Mouse (Mus musculus): ENCODE measurements around the gene Rab3c. TPM values are rescaled to one million over a fixed set of nuclear protein-coding genes. Genes with fewer than 3 reads are reported as not detected.
A peak's percentile ranks its signal among the peaks of the same experiment; 100 is the strongest.

Gene Rab3c
- polyA plus RNA-seq, 1 experiment: 0.05 TPM

DNA sequence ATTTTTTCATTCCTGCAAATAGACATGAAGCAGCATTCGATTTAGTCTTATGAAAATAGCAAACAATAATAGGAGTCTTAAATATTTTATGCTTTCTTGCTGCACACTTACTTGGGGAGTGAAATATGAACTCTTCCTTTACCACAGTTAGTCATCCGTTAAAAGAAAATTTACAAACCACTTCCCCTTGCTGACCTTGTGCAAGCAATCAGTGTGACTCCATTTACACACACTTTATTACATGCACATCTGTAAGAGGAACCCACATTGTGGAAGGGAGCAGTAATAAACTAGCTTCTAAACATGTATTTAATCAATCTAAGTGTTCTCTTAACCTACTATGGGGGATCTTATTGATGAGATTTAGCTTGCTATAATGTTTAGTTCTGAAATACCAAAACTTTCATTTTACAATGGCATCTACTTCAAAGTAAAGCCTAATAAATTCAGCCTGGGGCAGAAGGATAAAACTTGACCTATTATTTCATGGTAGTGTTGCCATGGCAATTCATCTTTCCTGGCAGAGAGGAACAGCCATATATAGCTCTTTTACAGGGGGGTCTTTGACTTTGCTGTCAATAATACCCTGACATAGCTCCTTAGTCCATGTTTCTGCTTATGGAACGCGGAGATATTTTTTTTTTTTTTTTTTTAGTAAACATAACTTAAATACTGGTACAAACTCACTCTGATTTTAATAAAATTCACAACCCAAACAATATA lies 95.7 kb downstream of the Rab3c start:
- Histone ChIP-seq H3K27me3 (ENCODE audit: control insufficient read depth, insufficient read depth, insufficient read length) (no peaks in the 10 kb centered on the region), H3K36me3 (ENCODE audit: control insufficient read depth, insufficient read depth) (no peaks in the 10 kb centered on the region), H3K4me3 (no peak overlapping the region), H3K79me2 (ENCODE audit: control insufficient read depth, insufficient read depth) (no peaks in the 10 kb centered on the region), H3K4me2 (ENCODE audit: low read depth) (peak overlapping the region; percentile 3), H3ac (ENCODE audit: control insufficient read depth, insufficient read length) (no peak overlapping the region)
- TF ChIP-seq REST (IDR thresholded peaks at IDR 0.05; ENCODE audit: insufficient read depth, insufficient read length): no peak
- no peak for TF ChIP-seq MAX (IDR thresholded peaks at IDR 0.05; ENCODE audit: low read depth)
- 0 out of 2 replicates have a peak, but pooled peaks have one; percentile 3 for TF ChIP-seq CEBPB (IDR thresholded peaks at IDR 0.05; ENCODE audit: insufficient read depth, poor library complexity, severe bottlenecking)

DNA sequence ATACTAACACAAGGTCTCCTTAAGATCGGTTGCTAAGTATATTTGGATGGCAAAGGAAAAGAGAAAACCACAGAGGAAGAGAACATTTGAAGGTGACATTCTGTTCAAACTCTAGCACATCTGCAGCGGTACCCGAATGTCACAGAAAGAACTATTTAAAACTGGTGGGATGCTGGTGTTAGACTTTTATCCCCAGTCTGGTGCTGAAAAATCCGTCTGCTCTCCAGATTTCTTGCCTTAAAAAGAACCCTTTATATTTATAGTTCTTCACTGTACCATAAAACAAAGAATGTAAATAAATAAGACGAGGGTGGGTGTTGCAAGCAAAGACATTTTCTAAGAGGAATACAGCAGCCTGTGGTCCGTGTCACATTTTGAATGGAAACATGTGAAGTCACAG lies 105.1 kb downstream of the Rab3c start:
- H3ac ChIP-seq (ENCODE audit: control insufficient read depth, insufficient read length): no peak overlapping the region
- no peaks in the 10 kb centered on the region for H3K79me2 ChIP-seq (ENCODE audit: control insufficient read depth, insufficient read depth)
- no peak overlapping the region for H3K4me3 ChIP-seq
- no peak for TF ChIP-seq CEBPB (IDR thresholded peaks at IDR 0.05; ENCODE audit: insufficient read depth, poor library complexity, severe bottlenecking)
- TF ChIP-seq TCF3 (IDR thresholded peaks at IDR 0.05; ENCODE audit: insufficient read length, low read depth): no peak
- TF ChIP-seq MYOD1 (IDR thresholded peaks at IDR 0.05; ENCODE audit: control insufficient read depth in 1 of 3, insufficient read length in 2 of 3, low read depth in 2 of 3): no peak
- no peak for TF ChIP-seq SRF (IDR thresholded peaks at IDR 0.05; ENCODE audit: control insufficient read depth, insufficient read length, low read depth)
- no peak for TF ChIP-seq POLR2A (IDR thresholded peaks at IDR 0.05; ENCODE audit: insufficient read length, low read depth)
- no peaks in the 10 kb centered on the region for H3K27me3 ChIP-seq (ENCODE audit: control insufficient read depth, insufficient read depth, insufficient read length)
- no peaks in the 10 kb centered on the region for H3K36me3 ChIP-seq (ENCODE audit: control insufficient read depth, insufficient read depth)
- no peak overlapping the region for H3K4me2 ChIP-seq (ENCODE audit: low read depth)

DNA sequence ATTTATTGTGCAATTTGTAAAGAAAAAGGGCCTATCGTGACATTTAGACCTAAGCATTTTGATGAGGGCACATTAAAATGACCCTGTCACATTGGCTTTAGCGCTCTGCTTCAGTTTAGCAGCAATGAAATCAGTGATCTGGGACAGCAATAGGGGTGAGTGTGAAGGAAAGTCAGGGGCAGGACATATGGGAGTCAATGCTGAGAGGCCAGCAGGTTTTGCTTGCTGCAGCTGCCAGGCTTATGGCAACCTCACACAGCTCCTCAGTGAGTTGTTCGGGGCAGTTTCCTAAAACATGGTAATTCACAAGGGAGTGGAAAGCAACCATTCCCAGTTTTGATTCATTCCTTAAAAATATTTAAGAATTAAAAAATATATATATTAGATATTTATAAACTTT lies 111.1 kb downstream of the Rab3c start:
- no peak overlapping the region for H3K4me2 ChIP-seq (ENCODE audit: low read depth)
- no peak overlapping the region for H3ac ChIP-seq (ENCODE audit: control insufficient read depth, insufficient read length)
- H3K27me3 ChIP-seq (ENCODE audit: control insufficient read depth, insufficient read depth, insufficient read length): no peaks in the 10 kb centered on the region
- H3K4me3 ChIP-seq: no peak overlapping the region
- no peaks in the 10 kb centered on the region for H3K36me3 ChIP-seq (ENCODE audit: control insufficient read depth, insufficient read depth)
- TF ChIP-seq POLR2AphosphoS2 (IDR thresholded peaks at IDR 0.05; ENCODE audit: insufficient read length, low read depth) (no peak), TCF12 (IDR thresholded peaks at IDR 0.05; ENCODE audit: insufficient read depth, poor library complexity, severe bottlenecking) (no peak), MYOD1 (IDR thresholded peaks at IDR 0.05; ENCODE audit: control insufficient read depth in 1 of 3, insufficient read length in 2 of 3, low read depth in 2 of 3) (no peak), E2F4 (IDR thresholded peaks at IDR 0.05; ENCODE audit: insufficient read depth) (no peak), MAX (IDR thresholded peaks at IDR 0.05; ENCODE audit: low read depth) (no peak), USF1 (IDR thresholded peaks at IDR 0.05; ENCODE audit: low read depth) (no peak), MYOG (IDR thresholded peaks at IDR 0.05; ENCODE audit: control insufficient read depth in 1 of 3, insufficient read depth in 1 of 3, insufficient read length in 2 of 3, low read depth in 2 of 3) (no peak), SRF (IDR thresholded peaks at IDR 0.05; ENCODE audit: control insufficient read depth, insufficient read length, low read depth) (no peak), POLR2A (IDR thresholded peaks at IDR 0.05; ENCODE audit: insufficient read length, low read depth) (no peak)
- H3K79me2 ChIP-seq (ENCODE audit: control insufficient read depth, insufficient read depth): no peaks in the 10 kb centered on the region

DNA sequence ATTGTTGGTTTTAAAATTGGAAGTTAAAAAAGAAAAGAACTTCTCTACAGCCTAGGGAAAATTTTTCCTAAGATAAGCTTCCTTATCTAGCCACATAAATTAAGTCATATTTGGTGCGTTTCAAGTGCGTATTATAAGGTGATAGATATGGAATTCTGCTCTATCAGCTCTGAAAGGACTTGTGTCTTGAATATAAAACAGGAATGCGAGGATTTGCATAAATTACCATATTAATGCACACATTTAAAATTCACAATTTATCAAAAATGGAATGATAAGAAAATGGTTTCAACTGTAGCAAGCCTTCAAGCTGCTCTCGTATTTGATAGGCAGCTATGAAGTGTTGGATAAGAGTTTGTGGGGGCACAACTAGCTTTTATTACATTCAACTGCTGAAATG lies 111.6 kb downstream of the Rab3c start:
- H3K4me2 ChIP-seq (ENCODE audit: low read depth): no peak overlapping the region
- no peaks in the 10 kb centered on the region for H3K36me3 ChIP-seq (ENCODE audit: control insufficient read depth, insufficient read depth)
- no peaks in the 10 kb centered on the region for H3K79me2 ChIP-seq (ENCODE audit: control insufficient read depth, insufficient read depth)
- H3K4me3 ChIP-seq: no peak overlapping the region
- H3K27me3 ChIP-seq (ENCODE audit: control insufficient read depth, insufficient read depth, insufficient read length): no peaks in the 10 kb centered on the region
- no peak overlapping the region for H3ac ChIP-seq (ENCODE audit: control insufficient read depth, insufficient read length)
- TF ChIP-seq CEBPB (IDR thresholded peaks at IDR 0.05; ENCODE audit: insufficient read depth, poor library complexity, severe bottlenecking) (no peak), SRF (IDR thresholded peaks at IDR 0.05; ENCODE audit: control insufficient read depth, insufficient read length, low read depth) (no peak), TCF12 (IDR thresholded peaks at IDR 0.05; ENCODE audit: insufficient read depth, poor library complexity, severe bottlenecking) (no peak), MYOD1 (IDR thresholded peaks at IDR 0.05; ENCODE audit: control insufficient read depth in 1 of 3, insufficient read length in 2 of 3, low read depth in 2 of 3) (no peak), MAX (IDR thresholded peaks at IDR 0.05; ENCODE audit: low read depth) (no peak), TCF3 (IDR thresholded peaks at IDR 0.05; ENCODE audit: insufficient read length, low read depth) (no peak), POLR2AphosphoS2 (IDR thresholded peaks at IDR 0.05; ENCODE audit: insufficient read length, low read depth) (no peak), E2F4 (IDR thresholded peaks at IDR 0.05; ENCODE audit: insufficient read depth) (no peak), MYOG (IDR thresholded peaks at IDR 0.05; ENCODE audit: control insufficient read depth in 1 of 3, insufficient read depth in 1 of 3, insufficient read length in 2 of 3, low read depth in 2 of 3) (no peak), POLR2A (IDR thresholded peaks at IDR 0.05; ENCODE audit: insufficient read length, low read depth) (no peak), USF1 (IDR thresholded peaks at IDR 0.05; ENCODE audit: low read depth) (no peak), REST (IDR thresholded peaks at IDR 0.05; ENCODE audit: insufficient read depth, insufficient read length) (no peak)

DNA sequence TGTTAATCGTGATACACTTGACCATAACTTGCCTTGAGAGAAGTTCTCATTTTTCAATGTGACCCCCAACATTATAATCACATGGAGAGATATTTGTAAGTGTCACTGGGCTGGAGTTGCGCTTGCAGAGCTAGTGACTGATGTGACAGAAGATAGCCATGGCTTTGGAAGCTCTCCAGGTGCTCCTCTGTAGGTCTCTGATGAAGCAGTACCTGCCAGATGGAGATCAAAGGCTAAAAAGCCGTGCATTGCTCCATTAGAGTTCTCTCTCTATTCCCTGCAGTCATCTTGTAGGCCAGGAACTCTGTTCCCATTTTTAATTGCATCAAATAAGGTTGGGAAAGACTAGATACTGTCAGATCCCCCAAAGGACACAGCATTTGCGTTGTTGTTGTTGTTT lies 112.2 kb downstream of the Rab3c start:
- TF ChIP-seq USF1 (IDR thresholded peaks at IDR 0.05; ENCODE audit: low read depth): no peak
- no peak for TF ChIP-seq MYOD1 (IDR thresholded peaks at IDR 0.05; ENCODE audit: control insufficient read depth in 1 of 3, insufficient read length in 2 of 3, low read depth in 2 of 3)
- no peak for TF ChIP-seq MAX (IDR thresholded peaks at IDR 0.05; ENCODE audit: low read depth)
- no peak for TF ChIP-seq TCF12 (IDR thresholded peaks at IDR 0.05; ENCODE audit: insufficient read depth, poor library complexity, severe bottlenecking)
- TF ChIP-seq SRF (IDR thresholded peaks at IDR 0.05; ENCODE audit: control insufficient read depth, insufficient read length, low read depth): no peak
- no peak for TF ChIP-seq TCF3 (IDR thresholded peaks at IDR 0.05; ENCODE audit: insufficient read length, low read depth)
- TF ChIP-seq E2F4 (IDR thresholded peaks at IDR 0.05; ENCODE audit: insufficient read depth): no peak
- no peak for TF ChIP-seq POLR2A (IDR thresholded peaks at IDR 0.05; ENCODE audit: insufficient read length, low read depth)
- TF ChIP-seq POLR2AphosphoS2 (IDR thresholded peaks at IDR 0.05; ENCODE audit: insufficient read length, low read depth): no peak
- TF ChIP-seq MYOG (IDR thresholded peaks at IDR 0.05; ENCODE audit: control insufficient read depth in 1 of 3, insufficient read depth in 1 of 3, insufficient read length in 2 of 3, low read depth in 2 of 3): no peak
- TF ChIP-seq CEBPB (IDR thresholded peaks at IDR 0.05; ENCODE audit: insufficient read depth, poor library complexity, severe bottlenecking): no peak
- no peak overlapping the region for H3K4me2 ChIP-seq (ENCODE audit: low read depth)
- no peak overlapping the region for H3K4me3 ChIP-seq
- no peaks in the 10 kb centered on the region for H3K79me2 ChIP-seq (ENCODE audit: control insufficient read depth, insufficient read depth)
- no peaks in the 10 kb centered on the region for H3K27me3 ChIP-seq (ENCODE audit: control insufficient read depth, insufficient read depth, insufficient read length)
- no peak overlapping the region for H3ac ChIP-seq (ENCODE audit: control insufficient read depth, insufficient read length)
- H3K36me3 ChIP-seq (ENCODE audit: control insufficient read depth, insufficient read depth): no peaks in the 10 kb centered on the region
